Mouse (Mus musculus): ENCODE measurements around the gene Olfm4. TPM values are rescaled to one million over a fixed set of nuclear protein-coding genes. Genes with fewer than 3 reads are reported as not detected.

Gene Olfm4
- polyA plus RNA-seq, 1 experiment from 2014 or later = 0.96 TPM

DNA sequence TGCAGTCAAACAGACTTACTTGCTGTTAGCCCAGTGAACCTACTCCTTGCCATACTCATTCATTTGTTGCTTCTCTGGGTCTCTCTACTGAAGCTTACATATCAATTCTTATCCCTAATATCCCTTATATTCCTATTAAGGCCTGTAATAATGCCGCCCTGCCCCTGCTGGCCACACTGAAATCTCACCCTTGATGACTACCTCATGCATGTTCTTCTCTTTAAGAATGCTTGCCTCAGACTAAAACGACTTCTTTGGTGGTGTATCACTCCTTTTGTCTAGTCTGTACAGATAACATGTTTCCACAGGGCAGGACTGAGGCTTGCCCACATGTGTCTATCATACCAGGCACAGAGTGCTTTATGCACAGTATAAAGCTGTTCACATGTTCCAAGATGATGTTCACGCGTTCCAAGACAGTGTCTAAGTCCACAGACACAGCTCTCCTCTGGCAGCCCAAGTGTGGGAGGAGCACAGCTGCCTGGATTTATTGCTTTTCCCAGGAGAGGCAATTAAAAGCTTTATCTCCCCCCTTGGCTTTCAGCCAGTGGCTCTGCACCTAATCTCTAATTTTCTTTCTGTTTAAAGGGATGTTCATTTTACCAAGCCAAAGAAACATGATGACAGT is 55.9 kb downstream of the Olfm4 start:
- H3K4me1 ChIP-seq (replicated peaks) = peaks cover 4% of the 10 kb centered on the region
- no peak overlapping the region for H3K9ac ChIP-seq (replicated peaks)
- H3K4me3 ChIP-seq (replicated peaks) = no peak overlapping the region
- H3K9me3 ChIP-seq = no peaks in the 10 kb centered on the region
- H3K27me3 ChIP-seq = no peaks in the 10 kb centered on the region
- peak; percentile 83 for ATAC-seq
- 61% methylated on average over 4 of the region's 4 CpGs for WGBS
- no peak overlapping the region for H3K4me2 ChIP-seq (replicated peaks)
- no peaks in the 10 kb centered on the region for H3K36me3 ChIP-seq
- no peak overlapping the region; the same call in 1 of the 2 replicates for H3K27ac ChIP-seq

DNA sequence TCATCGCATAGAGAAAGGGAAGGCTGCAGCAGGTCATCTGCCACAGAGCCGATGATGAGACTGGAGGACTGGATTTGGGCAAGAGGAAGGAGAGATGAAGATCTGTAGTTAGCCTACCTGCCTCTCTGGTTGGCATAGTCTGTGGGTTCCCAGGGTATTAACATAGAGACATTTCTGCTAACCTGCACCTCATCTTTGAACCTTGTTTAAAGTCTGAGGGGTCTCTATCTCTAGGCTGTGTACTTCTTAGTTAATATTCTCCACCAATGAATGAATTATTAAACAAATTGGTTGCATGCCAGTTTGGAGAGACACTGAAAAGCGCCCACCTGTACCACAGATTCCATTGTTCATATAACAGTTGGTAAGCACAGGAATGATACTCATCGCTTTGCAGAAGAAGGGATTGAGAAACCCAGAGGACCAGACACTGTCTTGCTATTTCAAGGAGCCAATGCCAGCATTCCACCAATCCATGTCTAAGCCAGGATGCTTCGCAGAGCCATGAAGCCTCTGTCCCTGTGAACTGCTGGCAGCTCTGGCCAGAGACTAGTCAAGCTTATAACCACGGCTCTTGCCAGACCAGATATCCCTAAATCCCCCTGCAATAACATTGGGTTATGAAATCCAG is 62.3 kb downstream of the Olfm4 start:
- Histone ChIP-seq H3K9ac (replicated peaks) (no peak overlapping the region), H3K4me1 (replicated peaks) (0 out of 2 replicates have a peak, but pooled peaks cover 13% of the 10 kb centered on the region), H3K27me3 (no peaks in the 10 kb centered on the region), H3K4me3 (replicated peaks) (no peak overlapping the region), H3K36me3 (no peaks in the 10 kb centered on the region), H3K9me3 (no peaks in the 10 kb centered on the region), H3K27ac (no peak overlapping the region), H3K4me2 (replicated peaks) (no peak overlapping the region)
- WGBS = 91% methylated on average over 6 of the region's 6 CpGs
- no peak for ATAC-seq

GRCm38 (mm10) chr14:80047368-80048101 is 63.7 kb downstream of the Olfm4 start:
- Histone ChIP-seq H3K4me2 (replicated peaks) (no peak overlapping the region), H3K9ac (replicated peaks) (no peak overlapping the region), H3K4me3 (replicated peaks) (no peak overlapping the region), H3K9me3 (no peaks in the 10 kb centered on the region), H3K4me1 (replicated peaks) (0 out of 2 replicates have a peak, but pooled peaks cover 8% of the 10 kb centered on the region), H3K27me3 (no peaks in the 10 kb centered on the region), H3K27ac (no peak overlapping the region), H3K36me3 (no peaks in the 10 kb centered on the region)
- no peak for ATAC-seq
- WGBS = 50% methylated on average over 5 of the region's 5 CpGs

GRCm38 (mm10) chr14:80055725-80056124 is 71.8 kb downstream of the Olfm4 start:
- Histone ChIP-seq H3K4me1 (replicated peaks) (no peaks in the 10 kb centered on the region), H3K4me2 (replicated peaks) (no peak overlapping the region), H3K4me3 (replicated peaks) (no peak overlapping the region), H3K27ac (no peak overlapping the region), H3K9ac (replicated peaks) (no peak overlapping the region), H3K9me3 (no peaks in the 10 kb centered on the region), H3K27me3 (no peaks in the 10 kb centered on the region), H3K36me3 (no peaks in the 10 kb centered on the region)
- ATAC-seq = no peak
- WGBS = 64% methylated on average over 3 of the region's 3 CpGs

GRCm38 (mm10) chr14:80061686-80062085 is 77.8 kb downstream of the Olfm4 start:
- H3K27me3 ChIP-seq = no peaks in the 10 kb centered on the region
- H3K4me2 ChIP-seq (replicated peaks) = no peak overlapping the region
- 94% methylated on average over 3 of the region's 3 CpGs for WGBS
- no peak overlapping the region for H3K9ac ChIP-seq (replicated peaks)
- H3K9me3 ChIP-seq = no peaks in the 10 kb centered on the region
- no peaks in the 10 kb centered on the region for H3K36me3 ChIP-seq
- no peak for ATAC-seq
- H3K4me1 ChIP-seq (replicated peaks) = no peaks in the 10 kb centered on the region
- H3K27ac ChIP-seq = no peak overlapping the region
- H3K4me3 ChIP-seq (replicated peaks) = no peak overlapping the region

DNA sequence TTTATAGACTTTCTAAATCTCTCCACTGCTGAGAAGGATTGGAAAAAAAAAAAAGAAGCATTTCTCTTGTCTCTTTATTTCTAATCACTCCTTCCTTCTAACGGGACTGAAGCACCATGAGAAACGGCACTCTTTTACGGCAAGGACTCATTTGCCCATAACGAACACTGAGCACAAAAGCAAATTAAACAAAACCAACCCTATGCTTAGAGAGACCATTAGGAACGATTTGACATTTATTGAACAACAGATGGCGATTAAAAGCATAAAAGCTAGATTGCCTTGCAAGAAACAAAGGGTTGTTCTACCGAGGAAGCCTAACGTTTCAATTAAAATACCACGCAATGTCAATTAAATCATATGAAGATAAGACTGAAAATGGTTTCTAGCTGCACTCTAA is 79.0 kb downstream of the Olfm4 start:
- H3K27ac ChIP-seq = no peak overlapping the region; the same call in 1 of the 2 replicates

GRCm38 (mm10) chr14:80070580-80070979 is 86.7 kb downstream of the Olfm4 start:
- H3K4me1 ChIP-seq (replicated peaks) = no peaks in the 10 kb centered on the region
- H3K27ac ChIP-seq = no peak overlapping the region
- H3K9ac ChIP-seq (replicated peaks) = no peak overlapping the region
- no peaks in the 10 kb centered on the region for H3K9me3 ChIP-seq
- WGBS = 69% methylated on average over 3 of the region's 3 CpGs
- H3K27me3 ChIP-seq = no peaks in the 10 kb centered on the region
- no peak overlapping the region for H3K4me2 ChIP-seq (replicated peaks)
- H3K4me3 ChIP-seq (replicated peaks) = no peak overlapping the region
- no peak for ATAC-seq
- H3K36me3 ChIP-seq = no peaks in the 10 kb centered on the region

More for the DNA sequence above, 79.0 kb downstream of the Olfm4 start:
- Histone ChIP-seq H3K27me3 (no peaks in the 10 kb centered on the region), H3K4me3 (replicated peaks) (no peak overlapping the region), H3K4me2 (replicated peaks) (no peak overlapping the region), H3K36me3 (no peaks in the 10 kb centered on the region), H3K4me1 (replicated peaks) (no peaks in the 10 kb centered on the region), H3K9me3 (no peaks in the 10 kb centered on the region), H3K9ac (replicated peaks) (no peak overlapping the region)
- 69% methylated on average over 9 of the region's 9 CpGs for WGBS
- no peak for ATAC-seq

Other genes starting within 250 kb of the Olfm4 start
- gene Pcdh8, start 212.8 kb upstream of the Olfm4 start, polyA plus RNA-seq (2015; fragmentation: Nextera tagmentation; extraction: Ambion mirVana) = 39.3 and 52.7 TPM in 2 replicates

Measured in midbrain, embryonic 13.5 days (tissue).